Comparison of ENCODE assay signal across 10 mouse cellular contexts in genomic region chr11:6628568-6628967, GRCm38 (mm10). TPM values are rescaled to one million over a fixed set of nuclear protein-coding genes. Genes with fewer than 3 reads are reported as not detected.
DNase-seq lines count a peak whose midpoint lies in the region; ATAC-seq and TF ChIP-seq lines count a peak whose summit lies in the region.
"Had no signal": no experiment of that assay in that cellular context is flagged by ENCODE, and none has a peak within 500 bp of the region (broad histone marks: within the 10 kb centered on the region; RNA-seq: fewer than 3 reads in every experiment).

No protein-coding gene starts in this region.

- no peak overlapping the region for H3K4me3 ChIP-seq in forebrain, embryonic 10.5 days
- H3K4me3 ChIP-seq in forebrain, embryonic 15.5 days = no peak overlapping the region
- H3K4me3 ChIP-seq in neural tube, embryonic 15.5 days (replicated peaks) = no peak overlapping the region
- H3K4me3 ChIP-seq in stomach, postnatal 0 days (ENCODE audit: low read depth, low read length) = no peak overlapping the region
- H3K4me3 ChIP-seq: stomach, embryonic 15.5 days had no signal

- H3K4me2 ChIP-seq in forebrain, embryonic 15.5 days (replicated peaks) = no peak overlapping the region
- H3K4me2 ChIP-seq in neural tube, embryonic 15.5 days = no peak overlapping the region
- H3K4me2 ChIP-seq in stomach, postnatal 0 days (replicated peaks; ENCODE audit: low read depth) = no peak overlapping the region
- H3K4me2 ChIP-seq: stomach, embryonic 15.5 days had no signal

- ATAC-seq in forebrain, embryonic 15.5 days (replicated peaks) = no peak
- no peak for ATAC-seq in neural tube, embryonic 15.5 days (ENCODE audit: low FRiP score)
- ATAC-seq in megakaryocyte, adult 5-6 weeks (ENCODE audit: poor library complexity, severe bottlenecking) = peak; percentile 41; the same call in 1 of the 2 replicates
- peak; percentile 54 for ATAC-seq in stomach, postnatal 0 days (ENCODE audit: low FRiP score, low TSS enrichment)

- DNase-seq in forebrain, embryonic 10.5 days (ENCODE audit: extremely low spot score, low spot score) = peak; percentile 59
- peak; percentile 57 for DNase-seq in neural tube, embryonic 10.5 days (ENCODE audit: extremely low spot score, low spot score)
- peak; percentile 53 to 56 for DNase-seq in cerebellum, adult 18-20 months
- DNase-seq in kidney, adult 9 months = peak; percentile 57
- DNase-seq in stomach, postnatal 0 days (ENCODE audit: low spot score) = peak; percentile 75

- no peak for TF ChIP-seq EP300 in stomach, postnatal 0 days (optimal IDR thresholded peaks at IDR 0.05)

- peaks cover 13% of the 10 kb centered on the region for H3K36me3 ChIP-seq in forebrain, embryonic 10.5 days (replicated peaks)
- H3K36me3 ChIP-seq in forebrain, embryonic 15.5 days = peaks cover 3% of the 10 kb centered on the region
- peaks cover 5% of the 10 kb centered on the region; the same call in 1 of the 2 replicates for H3K36me3 ChIP-seq in neural tube, embryonic 15.5 days
- H3K36me3 ChIP-seq in stomach, postnatal 0 days (ENCODE audit: control insufficient read depth, insufficient read depth, low read length) = peaks cover 4% of the 10 kb centered on the region

- TF ChIP-seq CTCF in stomach, postnatal 0 days (IDR thresholded peaks at IDR 0.05; ENCODE audit: low read depth) = peak; percentile 78

- no peaks in the 10 kb centered on the region for H3K27me3 ChIP-seq in forebrain, embryonic 10.5 days (ENCODE audit: poor library complexity, severe bottlenecking)
- H3K27me3 ChIP-seq in forebrain, embryonic 15.5 days = no peaks in the 10 kb centered on the region
- 0 out of 2 replicates have a peak, but pooled peaks cover 4% of the 10 kb centered on the region for H3K27me3 ChIP-seq in neural tube, embryonic 15.5 days (replicated peaks)
- H3K27me3 ChIP-seq in stomach, postnatal 0 days (ENCODE audit: control insufficient read depth, insufficient read depth, low read length) = no peaks in the 10 kb centered on the region
- H3K27me3 ChIP-seq: stomach, embryonic 15.5 days had no signal

- H3K4me1 ChIP-seq in forebrain, embryonic 10.5 days = peaks cover 24% of the 10 kb centered on the region
- H3K4me1 ChIP-seq in forebrain, embryonic 15.5 days = peaks cover 23% of the 10 kb centered on the region
- H3K4me1 ChIP-seq in neural tube, embryonic 15.5 days = peaks cover 25% of the 10 kb centered on the region
- peaks cover 7% of the 10 kb centered on the region for H3K4me1 ChIP-seq in stomach, postnatal 0 days (replicated peaks; ENCODE audit: control insufficient read depth, insufficient read depth)

- no peak overlapping the region for H3K9ac ChIP-seq in forebrain, embryonic 15.5 days (replicated peaks)
- no peak overlapping the region for H3K9ac ChIP-seq in neural tube, embryonic 15.5 days (replicated peaks)
- no peak overlapping the region for H3K9ac ChIP-seq in stomach, postnatal 0 days (ENCODE audit: low read length)
- H3K9ac ChIP-seq: stomach, embryonic 15.5 days had no signal

- H3K27ac ChIP-seq in forebrain, embryonic 10.5 days = no peak overlapping the region
- H3K27ac ChIP-seq in forebrain, embryonic 15.5 days (replicated peaks) = no peak overlapping the region
- no peak overlapping the region for H3K27ac ChIP-seq in neural tube, embryonic 15.5 days (replicated peaks)
- H3K27ac ChIP-seq in stomach, postnatal 0 days (replicated peaks) = no peak overlapping the region
- H3K27ac ChIP-seq: stomach, embryonic 15.5 days had no signal

- no peaks in the 10 kb centered on the region for H3K9me3 ChIP-seq in forebrain, embryonic 10.5 days
- H3K9me3 ChIP-seq in forebrain, embryonic 15.5 days = no peaks in the 10 kb centered on the region
- H3K9me3 ChIP-seq in neural tube, embryonic 15.5 days (replicated peaks) = no peaks in the 10 kb centered on the region
- H3K9me3 ChIP-seq in stomach, postnatal 0 days (ENCODE audit: control insufficient read depth, low read length) = no peaks in the 10 kb centered on the region
- H3K9me3 ChIP-seq: stomach, embryonic 15.5 days had no signal

- WGBS in forebrain, embryonic 10.5 days = 31% methylated on average over 4 of the region's 4 CpGs
- WGBS in forebrain, embryonic 15.5 days = 17% methylated on average over 4 of the region's 4 CpGs
- 15% methylated on average over 4 of the region's 4 CpGs for WGBS in neural tube, embryonic 15.5 days
- WGBS in stomach, postnatal 0 days = 28% methylated on average over 4 of the region's 4 CpGs

RNA-seq across cellular contexts. Expression of gene Tbrg4, which starts 2.7 kb away (rescaled TPM):
- polyA plus RNA-seq in forebrain, embryonic 10.5 days (2016; fragmentation: Nextera tagmentation; extraction: Ambion mirVana) = 71.2 and 80.0 TPM in 2 replicates
- polyA plus RNA-seq in forebrain, embryonic 15.5 days (2015; fragmentation: Nextera tagmentation; extraction: Ambion mirVana) = 27.5 and 31.5 TPM in 2 replicates
- 34.2 and 39.9 TPM in 2 replicates for polyA plus RNA-seq in neural tube, embryonic 15.5 days (2015; fragmentation: Nextera tagmentation; extraction: Ambion mirVana)
- total RNA-seq in megakaryocyte, adult 5-6 weeks (2015) = 15.3 and 17.3 TPM in 2 replicates
- 9.4 and 10.6 TPM in 2 replicates for total RNA-seq in megakaryocyte, adult 5-6 weeks (2017)
- polyA plus RNA-seq in stomach, postnatal 0 days (2015; fragmentation: Nextera tagmentation; extraction: Ambion mirVana) = 29.3 and 31.2 TPM in 2 replicates

RNA-seq across cellular contexts. Expression of gene Wap, which starts 9.9 kb away (rescaled TPM):
- polyA plus RNA-seq in forebrain, embryonic 10.5 days (2016; fragmentation: Nextera tagmentation; extraction: Ambion mirVana) = not detected in 2 replicates
- polyA plus RNA-seq in forebrain, embryonic 15.5 days (2015; fragmentation: Nextera tagmentation; extraction: Ambion mirVana) = not detected in 2 replicates
- not detected in 2 replicates for polyA plus RNA-seq in neural tube, embryonic 15.5 days (2015; fragmentation: Nextera tagmentation; extraction: Ambion mirVana)
- not detected in 2 replicates for total RNA-seq in megakaryocyte, adult 5-6 weeks (2015)
- total RNA-seq in megakaryocyte, adult 5-6 weeks (2017) = not detected in 2 replicates
- polyA plus RNA-seq in stomach, postnatal 0 days (2015; fragmentation: Nextera tagmentation; extraction: Ambion mirVana) = 2.6 and 5.3 TPM in 2 replicates
- total RNA-seq: layer of hippocampus, adult 18-20 months had no signal
- polyA plus RNA-seq: stomach, embryonic 15.5 days had no signal

RNA-seq across cellular contexts. Expression of gene Nacad, which starts 22.7 kb away (rescaled TPM):
- polyA plus RNA-seq in forebrain, embryonic 10.5 days (2016; fragmentation: Nextera tagmentation; extraction: Ambion mirVana) = 6.2 and 7.1 TPM in 2 replicates
- polyA plus RNA-seq in forebrain, embryonic 15.5 days (2015; fragmentation: Nextera tagmentation; extraction: Ambion mirVana) = 66.9 and 67.4 TPM in 2 replicates
- polyA plus RNA-seq in neural tube, embryonic 15.5 days (2015; fragmentation: Nextera tagmentation; extraction: Ambion mirVana) = 66.7 and 78.2 TPM in 2 replicates
- 0.23 TPM in 1 of 2 replicates, not detected in the other for total RNA-seq in megakaryocyte, adult 5-6 weeks (2015)
- total RNA-seq in megakaryocyte, adult 5-6 weeks (2017) = not detected in 2 replicates
- 7.3 and 7.4 TPM in 2 replicates for polyA plus RNA-seq in stomach, postnatal 0 days (2015; fragmentation: Nextera tagmentation; extraction: Ambion mirVana)

RNA-seq across cellular contexts. Expression of gene Ramp3, which starts 29.8 kb away (rescaled TPM):
- polyA plus RNA-seq in forebrain, embryonic 10.5 days (2016; fragmentation: Nextera tagmentation; extraction: Ambion mirVana) = 5.4 and 5.6 TPM in 2 replicates
- 4.1 and 6.7 TPM in 2 replicates for polyA plus RNA-seq in forebrain, embryonic 15.5 days (2015; fragmentation: Nextera tagmentation; extraction: Ambion mirVana)
- 29.9 and 32.1 TPM in 2 replicates for polyA plus RNA-seq in neural tube, embryonic 15.5 days (2015; fragmentation: Nextera tagmentation; extraction: Ambion mirVana)
- 0.30 TPM in 1 of 2 replicates, not detected in the other for total RNA-seq in megakaryocyte, adult 5-6 weeks (2015)
- 0.11 TPM in 1 of 2 replicates, not detected in the other for total RNA-seq in megakaryocyte, adult 5-6 weeks (2017)
- 11.6 and 12.8 TPM in 2 replicates for polyA plus RNA-seq in stomach, postnatal 0 days (2015; fragmentation: Nextera tagmentation; extraction: Ambion mirVana)

Comparison
In these comparisons a context has a peak if more than half of its experiments do, and no peak if none do; other contexts are left out.
1. ATAC-seq: peak in megakaryocyte, adult 5-6 weeks (single experiment) and stomach, postnatal 0 days (single experiment); none in forebrain, embryonic 15.5 days (single experiment) and neural tube, embryonic 15.5 days (single experiment).
2. Peak in every context shown above with its lines, with median percentiles within 50 percentile points of each other: DNase-seq.